Mouse (Mus musculus): ENCODE measurements at regions not wholly inside any gene's neighbourhood (a gene's known extent, or its start where the extent isn't known, plus 50 kb on each side); places are given as distances from the start of the nearest gene placed in this dataset.
"Not testable (repeated sequence)": the region's sequence is repeated elsewhere in the genome, so short reads cannot be mapped to it uniquely, and the experiment has no call there.

DNA sequence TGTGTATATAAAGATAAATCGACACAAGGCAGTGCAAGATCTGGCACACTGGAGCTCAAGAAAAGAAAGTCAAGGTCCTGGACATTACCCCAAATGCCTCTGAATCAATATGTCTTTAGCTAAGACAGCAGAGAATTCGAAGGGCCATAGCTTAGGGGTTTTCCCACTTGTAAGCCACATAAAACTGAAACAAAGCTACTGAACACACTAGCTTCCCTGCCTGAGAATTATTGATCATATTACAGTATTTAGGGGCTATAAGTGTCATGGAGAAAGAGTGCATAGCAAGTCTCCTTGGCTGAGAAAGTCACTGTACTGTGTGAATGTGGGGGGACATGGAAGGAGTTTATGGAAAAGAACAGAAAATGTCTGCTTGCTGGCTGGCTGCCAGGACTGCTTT lies 207.3 kb upstream of the Htr1f start:
- no peak for DNase-seq (ENCODE audit: low spot score in 2 of 2)

DNA sequence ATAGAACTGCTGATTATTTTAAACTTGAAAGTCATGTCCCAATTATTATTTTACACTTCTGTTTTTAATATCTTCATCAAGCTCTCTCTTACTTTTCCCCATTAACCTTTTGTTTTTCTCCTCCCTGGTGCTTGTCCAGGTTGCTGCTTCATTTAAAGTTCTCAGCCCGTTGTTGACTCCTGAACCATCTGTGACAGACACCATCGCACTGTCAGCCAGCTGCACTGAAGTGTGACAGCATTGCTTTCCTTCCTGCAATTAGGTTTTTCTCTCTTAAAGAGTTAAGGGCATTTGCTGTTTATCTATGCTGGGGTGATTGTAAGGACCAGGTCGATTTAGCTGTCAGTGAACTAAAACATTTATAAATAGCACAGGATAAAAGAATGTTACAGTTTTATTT lies 205.3 kb upstream of the Pou1f1 start:
- DNase-seq (ENCODE audit: low spot score in 2 of 2), result no peak

DNA sequence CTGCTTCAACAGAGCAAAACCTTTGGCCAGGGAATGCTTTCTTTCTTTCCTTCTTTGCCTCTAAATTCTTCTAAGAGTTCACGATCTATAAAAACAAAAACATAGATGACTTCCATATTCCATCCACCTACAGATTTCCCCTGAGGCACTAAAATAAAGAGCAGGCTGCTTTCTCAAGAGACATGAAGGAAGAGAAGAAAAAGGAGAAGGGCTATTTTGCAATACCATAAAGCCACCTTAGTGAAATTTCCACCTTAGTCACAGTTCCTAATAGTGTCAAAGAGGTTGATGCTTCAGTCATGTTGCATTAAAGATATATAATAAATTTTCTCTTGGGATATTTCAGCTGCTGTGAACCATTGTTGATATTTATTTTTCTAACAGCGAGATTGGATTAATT lies 187.9 kb upstream of the Pou1f1 start:
- DNase-seq (ENCODE audit: low spot score in 2 of 2), result no peak

DNA sequence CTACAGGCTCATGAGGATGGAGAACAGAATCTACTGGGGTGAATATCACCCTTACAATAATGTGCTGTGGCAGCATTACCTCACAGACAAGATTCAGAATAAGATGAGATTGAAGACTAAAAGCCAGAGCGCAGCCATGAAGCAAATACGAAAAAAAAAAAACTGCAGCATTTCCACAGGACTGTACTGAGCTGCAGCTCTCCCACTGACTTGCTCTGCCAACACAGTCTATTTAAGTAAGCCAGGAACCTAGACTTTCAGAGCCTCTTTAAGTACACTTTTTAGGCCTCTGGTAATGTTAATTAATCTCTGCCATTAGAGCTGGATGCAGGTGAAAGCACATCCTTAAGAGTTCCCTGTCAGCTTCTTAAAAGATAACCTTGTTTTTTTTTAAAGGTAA lies 181.1 kb upstream of the Pou1f1 start:
- no peak for DNase-seq (ENCODE audit: low spot score in 2 of 2)

GRCm38 (mm10) chr16:65359881-65360280 lies 160.4 kb upstream of the Pou1f1 start:
- DNase-seq (ENCODE audit: low spot score in 2 of 2), result no peak

GRCm38 (mm10) chr16:65369271-65369670 lies 151.0 kb upstream of the Pou1f1 start:
- DNase-seq (ENCODE audit: low spot score in 2 of 2), result no peak

- no peak for DNase-seq (ENCODE audit: low spot score in 2 of 2)
These were observed 149.4 kb upstream of the Pou1f1 start for GRCm38 (mm10) chr16:65370939-65371338.

DNA sequence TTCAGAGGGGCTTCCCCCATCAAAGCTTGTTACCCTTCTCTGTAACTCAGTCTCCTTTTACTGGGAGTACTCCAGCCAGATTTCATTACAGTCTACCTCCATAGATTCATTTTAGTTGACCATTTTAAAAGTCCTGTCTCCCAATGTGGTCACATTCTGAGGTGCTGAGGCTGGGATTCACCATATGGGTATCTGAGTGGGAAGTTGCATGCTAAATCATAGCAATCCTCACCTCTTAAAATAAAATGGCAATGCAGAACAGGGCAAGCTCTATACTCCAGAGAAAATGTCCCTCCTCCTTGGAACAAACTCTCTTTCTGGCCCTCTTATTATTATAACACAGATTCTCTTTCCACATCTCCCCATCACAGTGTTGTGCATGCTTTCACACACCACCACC lies 143.8 kb upstream of the Pou1f1 start:
- no peak for DNase-seq (ENCODE audit: low spot score in 2 of 2)

DNA sequence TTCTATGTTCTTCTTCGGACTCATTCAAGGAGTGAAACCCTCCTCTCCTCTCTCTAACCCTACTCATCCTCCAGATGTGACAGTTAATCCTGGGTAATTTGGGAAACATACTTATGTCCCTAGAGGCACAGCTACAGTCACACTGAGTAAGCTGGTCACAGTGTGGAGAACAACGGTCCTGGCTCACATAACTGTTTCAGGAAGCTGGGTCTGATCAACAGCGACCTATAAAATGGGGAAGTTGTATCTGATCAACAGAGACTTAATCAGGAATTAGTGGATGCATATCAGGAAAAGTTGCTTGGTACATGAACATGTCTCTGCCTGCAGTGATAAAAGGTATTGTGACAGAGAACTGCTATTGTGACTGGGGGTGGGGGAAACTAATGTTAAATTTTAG lies 142.0 kb upstream of the Pou1f1 start:
- no peak for DNase-seq (ENCODE audit: low spot score in 2 of 2)

- DNase-seq (ENCODE audit: low spot score in 2 of 2), result peak; percentile 10 to 14
These were observed 140.4 kb upstream of the Pou1f1 start for GRCm38 (mm10) chr16:65379939-65380338.

DNA sequence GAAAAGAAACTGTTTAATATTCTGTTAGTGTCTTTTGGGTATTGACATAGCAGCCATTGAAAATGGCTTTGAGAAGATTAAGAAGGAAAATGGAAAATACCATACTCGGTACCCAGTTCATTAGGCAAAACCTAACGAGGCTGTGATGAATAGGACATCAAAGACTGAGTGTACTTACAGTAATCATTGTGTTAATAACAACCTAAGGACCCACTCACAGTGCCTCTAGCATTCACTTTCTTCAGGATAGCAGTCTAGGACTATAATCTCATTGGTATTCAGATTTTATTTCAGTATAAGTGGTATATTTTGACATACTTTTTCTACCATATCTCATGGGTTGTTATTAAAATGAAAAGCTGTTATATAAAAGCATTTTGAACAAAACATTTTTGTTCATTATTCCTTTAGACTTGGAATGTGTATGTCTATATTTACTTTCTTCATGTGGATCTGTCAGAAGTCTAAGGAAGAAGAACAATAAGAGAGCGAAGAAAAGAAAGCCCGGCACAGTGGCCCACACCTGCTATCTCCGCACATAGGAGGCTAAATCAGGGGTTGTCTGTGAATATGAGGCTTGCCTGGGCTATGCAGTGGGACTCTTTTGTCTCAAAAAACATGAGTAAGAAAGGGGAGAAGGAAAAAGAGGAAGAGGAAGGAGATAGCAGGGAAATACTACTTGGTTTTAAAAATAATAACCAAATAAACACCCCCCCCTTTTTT lies 116.2 kb upstream of the Pou1f1 start:
- no peak for DNase-seq (ENCODE audit: low spot score in 2 of 2)

GRCm38 (mm10) chr16:65404816-65405215 lies 115.5 kb upstream of the Pou1f1 start:
- no peak for DNase-seq (ENCODE audit: low spot score in 2 of 2)

- DNase-seq (ENCODE audit: low spot score in 2 of 2), result no peak
These were observed 114.3 kb upstream of the Pou1f1 start for GRCm38 (mm10) chr16:65405824-65406556.

- not testable (repeated sequence) for DNase-seq (ENCODE audit: low spot score in 2 of 2)
These were observed 88.3 kb upstream of the Pou1f1 start for GRCm38 (mm10) chr16:65432046-65432445.

DNA sequence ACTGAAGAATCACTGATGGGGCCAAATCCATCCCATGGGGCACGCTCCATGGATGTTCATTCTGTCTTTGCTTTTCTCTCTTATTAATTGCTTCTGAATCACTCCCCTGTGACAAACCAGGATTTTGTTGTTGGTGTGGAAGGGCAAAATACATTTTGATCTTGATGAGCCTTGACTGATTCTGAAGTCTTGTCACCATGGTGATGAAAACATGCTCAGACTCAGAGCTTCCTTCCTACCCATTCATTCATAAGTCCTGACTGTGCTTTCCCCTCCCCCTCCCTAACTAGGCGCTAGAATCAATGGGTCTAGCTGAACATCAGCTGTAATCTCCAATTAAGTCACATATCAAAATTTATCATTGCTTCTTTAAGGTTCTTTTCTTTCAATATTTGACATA lies 84.2 kb upstream of the Pou1f1 start:
- DNase-seq (ENCODE audit: low spot score in 2 of 2), result no peak

- DNase-seq (ENCODE audit: low spot score in 2 of 2), result no peak
These were observed 78.4 kb upstream of the Pou1f1 start for GRCm38 (mm10) chr16:65441954-65442353.

GRCm38 (mm10) chr16:65448810-65449209 lies 71.5 kb upstream of the Pou1f1 start:
- DNase-seq (ENCODE audit: low spot score in 2 of 2), result no peak

DNA sequence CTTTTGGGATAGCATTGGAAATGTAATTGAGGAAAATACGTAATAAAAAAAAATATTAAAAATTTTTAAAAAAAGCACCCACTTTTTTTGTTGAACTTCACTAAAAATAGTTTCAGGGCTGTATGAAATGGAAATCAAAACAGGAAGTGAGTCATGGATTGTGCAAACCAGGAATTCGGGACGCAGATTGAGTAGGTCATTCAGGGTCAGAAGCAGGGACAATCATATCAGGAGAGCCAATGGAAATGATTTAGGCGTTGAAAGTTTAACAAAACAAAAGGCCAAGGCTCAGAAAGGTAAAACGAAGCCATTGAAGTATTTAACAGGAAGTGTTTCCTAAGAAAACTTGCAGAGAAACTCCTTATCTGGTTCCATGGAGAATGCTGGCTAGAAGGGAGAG lies 69.6 kb upstream of the Pou1f1 start:
- DNase-seq (ENCODE audit: low spot score in 2 of 2), result no peak

- DNase-seq (ENCODE audit: low spot score in 2 of 2), result no peak
These were observed 68.4 kb upstream of the Pou1f1 start for GRCm38 (mm10) chr16:65451885-65452284.

DNA sequence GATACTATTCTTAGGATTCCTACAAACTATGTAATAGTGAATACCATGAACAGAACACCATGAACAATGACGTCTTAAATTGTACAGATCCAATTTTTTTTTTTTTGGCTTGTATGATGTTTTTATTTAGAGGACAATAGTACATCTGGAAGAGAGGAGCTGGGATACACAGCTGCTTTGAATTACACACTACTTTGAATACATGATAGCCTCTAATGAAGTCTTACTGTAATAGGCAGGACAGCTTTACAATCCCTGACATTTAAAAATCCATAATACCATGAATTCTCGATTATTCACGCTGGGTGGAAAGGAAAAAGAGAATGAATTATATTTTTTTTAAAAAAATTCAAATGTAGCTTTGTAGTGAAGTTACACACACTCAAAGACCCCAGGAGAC lies 63.4 kb upstream of the Pou1f1 start:
- DNase-seq (ENCODE audit: low spot score in 2 of 2), result not testable (repeated sequence)

- no peak for DNase-seq (ENCODE audit: low spot score in 2 of 2)
These were observed 62.1 kb upstream of the Pou1f1 start for GRCm38 (mm10) chr16:65458234-65458633.

DNA sequence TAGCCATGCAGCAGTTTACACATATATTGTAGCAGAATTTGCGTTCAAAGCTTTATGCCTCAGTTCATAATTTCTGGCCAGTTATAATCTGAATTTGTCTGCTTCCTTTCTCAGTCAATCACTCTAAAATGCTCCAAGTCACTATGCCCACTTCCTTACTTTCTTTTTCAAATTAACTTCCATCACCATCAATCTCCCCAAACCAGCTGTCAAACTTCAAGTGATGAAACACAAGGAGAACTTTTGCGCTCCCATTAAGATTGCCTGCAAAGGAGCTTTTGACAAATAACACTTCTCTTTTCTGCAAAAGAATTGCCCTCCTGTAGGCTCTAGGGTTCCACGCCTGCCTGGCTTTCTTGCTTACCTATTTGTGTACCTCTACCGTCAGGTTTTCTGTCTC lies 50.6 kb upstream of the Pou1f1 start:
- no peak for DNase-seq (ENCODE audit: low spot score in 2 of 2)

All from right cerebral cortex, adult 2 months (tissue).